Mouse (Mus musculus) frontal cortex, adult (tissue): Measurements from ENCODE around the gene Sprr2a2.
"Not testable (repeated sequence)": the region's sequence is repeated elsewhere in the genome, so short reads cannot be mapped to it uniquely, and the experiment has no call there.

ENCODE experiments used
- ATAC-seq: cut with Nextera tagmentation; 2 replicates; pipeline ENCODE4 v1.9.2; 2017; ENCODE audit warnings: mild to moderate bottlenecking, moderate library complexity, mixed read lengths; ENCODE audit not compliant: low TSS enrichment

Sprr2a2 gene

DNA sequence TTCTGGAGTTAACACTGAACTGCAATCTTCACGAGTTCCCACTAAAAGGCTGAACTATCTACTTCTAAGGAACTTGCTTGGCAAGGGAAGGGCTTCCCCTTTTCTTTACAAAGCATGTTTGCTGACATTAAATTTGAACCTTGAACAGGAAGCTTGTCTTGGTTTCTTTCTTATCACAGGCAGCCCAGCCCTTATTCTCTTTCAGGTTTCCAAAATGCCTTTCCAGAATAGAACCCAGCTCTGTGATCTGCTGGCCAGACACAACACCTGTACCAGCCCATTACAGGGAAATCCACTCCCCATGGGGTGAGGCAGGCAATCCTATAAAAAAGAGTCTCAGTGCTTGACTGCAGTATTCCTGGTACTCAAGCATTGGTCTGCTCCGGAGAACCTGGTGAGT, at the start of gene Sprr2a2, which contains the start of gene Sprr2a1:
Gene Sprr2a2 (plus strand): TSS at position 352 of the 400 bp plus-strand sequence.
Gene Sprr2a1 (plus strand): TSS at position 231 of the 400 bp plus-strand sequence.
- ATAC-seq: not testable (repeated sequence)

DNA sequence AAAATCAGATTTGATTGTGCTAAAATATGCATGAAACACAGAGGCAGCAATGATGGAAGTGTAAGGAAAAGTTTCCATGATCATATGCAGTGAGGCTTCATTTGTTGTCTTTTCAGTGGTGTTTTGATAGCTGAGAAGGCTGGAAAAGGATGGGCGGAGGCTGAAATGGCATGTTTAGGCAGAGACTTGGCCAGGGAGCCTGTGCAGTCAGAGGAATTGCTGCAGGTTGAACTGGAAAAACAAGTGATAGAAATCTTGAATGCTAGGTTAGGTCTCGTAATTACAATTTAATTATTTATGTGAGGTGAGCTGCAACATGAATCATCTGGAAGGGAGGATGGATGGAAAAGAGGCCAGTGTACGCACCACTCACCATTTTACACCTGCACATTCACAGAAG, 45.9 kb upstream of the Sprr2a2 start:
- no peak for ATAC-seq

DNA sequence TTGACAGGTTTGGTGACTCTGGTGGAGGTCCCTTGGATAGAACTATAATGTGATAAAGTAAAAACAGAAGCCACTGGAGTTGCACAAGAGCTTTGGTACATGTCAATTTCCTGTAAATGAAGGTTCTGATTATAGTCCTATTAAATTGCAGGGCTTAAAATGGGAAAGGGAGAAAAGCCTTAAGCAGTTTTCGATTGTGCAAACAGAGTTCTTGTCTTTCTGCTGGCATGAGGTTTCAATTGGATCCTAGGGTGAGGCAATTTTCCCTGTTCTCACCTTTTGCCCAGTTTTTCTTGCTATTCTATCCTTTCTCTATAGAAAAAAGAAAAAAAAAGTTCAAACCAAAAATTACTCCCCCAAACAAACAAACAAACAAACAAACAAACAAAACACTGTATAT, 38.8 kb upstream of the Sprr2a2 start:
- ATAC-seq: no peak

DNA sequence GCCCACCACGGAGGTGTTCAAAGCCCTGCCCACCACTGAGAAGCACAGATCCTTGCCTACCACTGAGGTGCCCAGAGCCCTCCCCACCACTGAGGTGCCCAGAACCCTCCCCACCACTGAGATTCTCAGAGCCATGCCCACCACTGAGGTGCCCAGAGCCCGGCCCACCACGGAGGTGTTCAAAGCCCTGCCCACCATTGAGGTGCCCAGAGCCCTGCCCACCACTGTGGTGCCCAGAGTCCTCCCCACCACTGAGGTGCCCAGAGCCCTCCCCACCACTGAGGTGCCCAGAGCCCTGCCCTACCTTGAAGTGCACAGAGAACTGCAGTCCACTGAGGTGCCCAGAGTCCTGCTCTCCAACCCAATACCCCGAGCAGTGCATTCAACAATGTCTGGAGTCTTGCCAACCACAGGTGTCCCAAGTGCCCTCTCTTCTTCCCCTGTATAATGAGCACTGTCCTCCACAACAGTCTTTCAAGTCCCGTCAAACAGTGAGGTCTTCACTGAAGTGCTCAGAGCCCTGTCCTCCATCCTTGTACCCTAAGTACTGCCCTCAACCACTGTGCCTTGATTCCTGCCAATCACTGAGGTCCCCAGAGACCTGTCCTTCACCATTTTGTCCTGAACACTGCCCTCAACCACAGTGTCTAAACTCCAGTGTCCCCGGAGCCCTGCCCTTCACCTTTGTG, 20.1 kb upstream of the Sprr2a2 start:
- ATAC-seq: no peak

DNA sequence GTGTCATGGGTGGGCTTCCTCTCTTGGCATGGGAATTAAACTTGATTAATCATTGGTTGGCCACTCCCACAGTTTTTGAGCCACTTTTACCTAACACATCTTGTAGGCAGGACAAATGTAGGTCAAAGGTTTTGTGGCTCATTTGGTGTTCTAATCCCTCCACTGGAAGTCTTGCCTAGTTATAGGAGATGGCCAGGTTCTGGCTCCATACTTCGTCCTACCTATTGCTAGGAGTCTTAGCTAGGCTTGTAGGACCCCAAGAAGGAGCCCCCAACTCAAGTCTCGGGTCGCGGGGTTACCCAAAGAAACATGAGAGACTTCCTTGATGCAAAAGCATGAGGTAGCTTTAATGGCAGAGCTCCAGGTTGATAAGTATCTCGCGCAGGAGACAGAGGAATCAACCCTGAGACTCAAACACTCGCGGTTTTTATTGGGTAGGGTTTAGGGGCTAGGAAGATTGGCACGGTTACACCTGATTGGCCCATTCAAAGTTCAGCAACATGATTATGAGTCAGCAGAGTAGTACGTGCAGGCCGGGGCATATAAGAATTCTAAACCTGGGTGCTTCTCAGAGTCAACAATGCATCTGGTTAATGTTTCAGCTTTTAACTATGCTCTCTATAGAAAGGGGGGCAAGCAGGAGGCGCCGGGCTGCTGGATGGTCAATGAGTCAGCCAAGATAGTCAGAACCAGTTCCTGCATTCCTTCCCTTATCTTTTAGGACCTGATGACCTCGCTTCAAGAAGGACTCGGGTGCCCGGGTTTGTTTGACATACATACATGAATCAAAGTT, 4.4 kb upstream of the Sprr2a2 start:
- ATAC-seq: not testable (repeated sequence)

DNA sequence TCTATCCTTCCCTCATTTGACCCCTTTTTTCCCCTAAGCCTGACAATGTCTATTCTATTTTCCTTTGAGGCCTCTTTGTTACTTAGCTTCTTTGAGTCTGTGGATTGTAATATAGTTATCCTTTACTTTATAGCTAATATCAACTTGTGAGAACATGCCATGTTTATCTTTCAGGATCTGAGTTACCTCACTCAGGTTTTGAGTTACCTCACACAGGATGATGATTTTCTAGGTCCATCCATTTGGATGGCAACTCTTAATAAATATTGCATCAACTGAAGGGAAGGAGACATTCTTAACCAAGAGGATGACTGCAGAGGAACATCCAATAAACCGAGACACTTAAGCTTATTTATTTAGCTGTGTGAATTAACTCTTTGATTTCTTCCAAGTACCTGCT, 3.7 kb upstream of the Sprr2a2 start:
- ATAC-seq: not testable (repeated sequence)

DNA sequence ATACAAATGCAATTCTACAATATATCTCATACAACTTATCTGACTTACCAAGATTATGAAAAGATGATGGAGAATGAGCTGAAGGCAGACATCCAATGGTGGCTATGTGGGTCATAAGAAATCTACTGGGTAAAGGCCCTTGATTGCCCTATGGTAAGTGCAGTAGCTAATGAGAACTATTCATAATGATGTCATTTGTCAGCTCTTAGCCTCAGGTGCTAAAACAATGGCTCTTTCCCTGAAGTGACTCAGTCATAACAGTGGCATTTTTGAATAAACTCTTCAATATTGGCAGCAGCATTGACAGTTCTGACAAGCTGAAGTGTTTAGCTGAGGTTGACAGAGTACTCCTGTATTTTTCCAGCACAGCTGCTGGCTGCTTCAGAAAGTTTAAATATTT, 2.1 kb upstream of the Sprr2a2 start:
- not testable (repeated sequence) for ATAC-seq

DNA sequence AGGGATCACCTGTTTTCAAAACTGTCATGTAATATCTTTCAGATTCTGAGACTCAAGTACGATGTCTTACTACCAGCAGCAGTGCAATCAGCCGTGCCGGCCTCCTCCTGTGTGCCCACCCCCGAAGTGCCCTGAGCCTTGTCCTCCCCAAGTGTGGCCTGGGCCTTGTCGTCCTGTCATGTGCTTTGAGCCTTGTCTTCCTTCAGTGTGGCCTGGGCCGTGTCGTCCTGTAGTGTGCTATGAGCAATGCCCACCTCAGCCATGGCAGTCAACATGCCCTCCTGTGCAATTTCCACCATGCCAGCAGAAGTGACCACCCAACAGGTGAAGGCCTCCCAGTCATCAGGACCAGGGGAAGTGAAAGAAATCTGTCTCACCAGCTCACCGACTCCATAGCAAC, 3.3 kb downstream of the Sprr2a2 start:
- ATAC-seq: not testable (repeated sequence)

DNA sequence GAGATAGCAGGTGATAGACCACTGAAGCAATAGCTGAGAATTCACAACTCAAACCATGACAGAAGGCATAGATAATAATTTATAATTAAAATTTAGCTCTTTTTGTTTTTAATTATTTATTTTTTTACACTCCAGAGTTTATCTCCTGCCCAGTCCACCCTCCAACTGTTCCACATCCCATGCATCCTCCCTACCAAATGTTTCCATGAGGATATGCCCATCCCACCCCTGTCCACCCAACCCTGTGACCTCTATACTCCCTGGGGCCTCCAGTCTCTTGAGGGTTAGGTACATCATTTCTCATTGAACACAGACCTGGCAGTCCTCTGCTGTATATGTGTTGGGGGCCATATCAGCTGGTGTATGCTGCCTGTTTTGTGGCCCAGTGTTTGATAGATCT, 8.0 kb downstream of the Sprr2a2 start:
- ATAC-seq: not testable (repeated sequence)

DNA sequence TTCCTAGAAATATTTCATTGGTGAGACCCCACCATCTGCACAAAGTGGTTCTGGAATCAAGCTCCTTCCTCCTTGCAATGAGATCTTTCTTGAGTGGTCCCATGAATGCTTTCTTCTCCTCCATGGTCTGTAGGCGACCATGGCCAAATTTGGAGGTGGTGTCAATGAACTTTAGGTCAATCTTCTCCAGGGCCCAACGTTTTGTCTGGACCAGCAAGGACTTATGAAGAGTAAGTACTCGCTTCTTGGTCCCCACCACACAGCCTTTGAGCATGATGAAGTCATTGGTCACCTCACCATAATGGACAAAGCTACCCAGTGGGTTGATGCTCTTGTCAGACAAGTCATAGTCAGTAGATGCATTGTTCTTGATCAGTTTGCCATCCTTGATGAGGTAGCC, 11.7 kb downstream of the Sprr2a2 start:
- not testable (repeated sequence) for ATAC-seq

DNA sequence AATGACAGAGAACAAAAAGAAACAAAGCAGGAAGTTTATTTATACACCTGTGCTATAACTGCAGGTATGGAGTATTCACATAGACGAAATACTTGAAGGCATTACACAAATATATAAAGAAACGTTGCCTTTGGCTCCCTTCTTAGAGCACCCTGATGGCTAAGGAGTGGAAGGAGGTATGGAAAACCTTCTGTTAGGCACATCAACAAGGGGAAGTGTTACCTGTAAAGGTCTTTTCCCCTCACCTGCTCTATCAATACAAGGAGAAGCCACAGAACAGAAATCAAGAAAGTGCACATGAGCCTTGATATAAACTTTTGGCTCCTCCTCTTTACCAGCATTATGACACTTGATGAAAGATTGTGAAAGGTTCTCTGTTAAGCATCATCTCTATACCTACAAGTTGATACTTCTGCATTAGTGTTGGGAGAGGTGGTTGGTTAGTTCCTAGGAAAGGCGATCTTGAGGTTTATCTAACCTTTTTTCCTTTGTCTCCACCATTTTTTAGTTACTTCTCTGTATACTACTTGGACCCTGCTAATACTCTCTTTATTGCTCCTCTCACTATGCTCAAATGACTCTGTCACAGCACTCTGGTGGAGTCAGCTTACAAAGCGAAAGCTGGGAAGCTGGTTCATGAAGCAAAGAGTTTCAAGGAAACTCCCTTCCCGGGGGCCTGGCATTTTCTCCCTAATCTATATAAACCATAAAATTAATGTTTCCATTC, 20.9 kb downstream of the Sprr2a2 start:
- not testable (repeated sequence) for ATAC-seq

DNA sequence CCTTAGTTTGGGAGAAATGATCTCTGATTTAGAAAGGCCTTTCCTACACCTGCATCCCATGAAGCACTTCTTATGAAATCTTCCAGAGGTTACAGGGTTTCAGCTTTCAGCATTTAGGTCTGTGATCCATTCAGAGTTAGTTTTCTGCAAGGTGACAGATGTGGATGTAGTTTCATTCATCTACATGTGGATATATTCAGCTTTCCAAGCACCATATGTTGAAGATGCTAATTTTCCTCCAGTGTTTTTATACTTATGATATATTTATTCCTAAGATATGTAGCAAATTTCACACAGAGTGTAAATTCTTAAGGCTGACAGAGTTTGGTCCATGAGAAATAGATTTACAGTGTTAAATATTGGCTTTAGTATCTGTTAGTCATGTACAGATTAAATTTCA, 23.0 kb downstream of the Sprr2a2 start:
- peak; percentile 67 for ATAC-seq

DNA sequence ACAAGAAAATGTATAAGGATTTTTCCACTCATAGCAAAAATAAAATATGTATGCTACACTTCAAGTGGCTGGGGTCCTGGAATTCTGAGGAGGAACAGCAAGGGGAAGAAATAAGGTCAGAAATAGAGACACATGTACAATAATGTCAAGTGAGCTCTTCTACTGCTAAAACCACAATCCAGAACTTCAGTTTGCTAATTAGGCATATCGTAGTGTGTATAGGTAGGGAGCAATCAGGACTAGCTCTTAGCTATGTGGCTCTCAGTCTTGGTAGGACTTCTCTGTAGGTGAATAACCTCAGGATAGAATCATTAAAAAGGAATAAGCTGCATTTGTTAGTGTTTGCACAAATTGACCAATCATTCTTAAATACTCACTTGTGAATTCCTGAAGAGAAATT, 23.5 kb downstream of the Sprr2a2 start:
- ATAC-seq: not testable (repeated sequence)

DNA sequence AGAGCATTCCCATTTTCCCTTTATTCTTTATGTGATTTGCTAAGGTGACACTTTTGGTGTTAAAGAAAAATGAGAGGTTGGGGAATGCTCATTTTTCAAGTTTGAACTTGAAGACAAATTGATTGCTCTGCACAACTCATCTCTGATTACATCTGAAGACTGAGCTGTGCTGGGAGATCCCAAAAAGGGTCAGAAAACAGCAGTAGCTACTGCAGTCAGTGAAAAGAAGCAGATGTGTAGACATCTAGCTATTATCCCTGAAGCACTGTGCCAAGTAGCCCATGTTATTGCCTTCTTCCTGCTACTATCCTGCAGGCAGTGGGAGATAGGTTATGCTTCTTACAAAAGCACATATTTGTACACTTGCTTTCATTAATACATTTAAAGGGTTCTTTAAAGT, 29.1 kb downstream of the Sprr2a2 start:
- peak; percentile 81 for ATAC-seq

DNA sequence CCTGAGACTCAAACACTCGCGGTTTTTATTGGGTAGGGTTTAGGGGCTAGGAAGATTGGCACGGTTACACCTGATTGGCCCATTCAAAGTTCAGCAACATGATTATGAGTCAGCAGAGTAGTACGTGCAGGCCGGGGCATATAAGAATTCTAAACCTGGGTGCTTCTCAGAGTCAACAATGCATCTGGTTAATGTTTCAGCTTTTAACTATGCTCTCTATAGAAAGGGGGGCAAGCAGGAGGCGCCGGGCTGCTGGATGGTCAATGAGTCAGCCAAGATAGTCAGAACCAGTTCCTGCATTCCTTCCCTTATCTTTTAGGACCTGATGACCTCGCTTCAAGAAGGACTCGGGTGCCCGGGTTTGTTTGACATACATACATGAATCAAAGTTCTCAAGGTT, 30.5 kb downstream of the Sprr2a2 start:
- ATAC-seq: not testable (repeated sequence)

DNA sequence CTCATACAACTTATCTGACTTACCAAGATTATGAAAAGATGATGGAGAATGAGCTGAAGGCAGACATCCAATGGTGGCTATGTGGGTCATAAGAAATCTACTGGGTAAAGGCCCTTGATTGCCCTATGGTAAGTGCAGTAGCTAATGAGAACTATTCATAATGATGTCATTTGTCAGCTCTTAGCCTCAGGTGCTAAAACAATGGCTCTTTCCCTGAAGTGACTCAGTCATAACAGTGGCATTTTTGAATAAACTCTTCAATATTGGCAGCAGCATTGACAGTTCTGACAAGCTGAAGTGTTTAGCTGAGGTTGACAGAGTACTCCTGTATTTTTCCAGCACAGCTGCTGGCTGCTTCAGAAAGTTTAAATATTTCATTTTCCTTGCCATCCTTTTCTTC, 32.8 kb downstream of the Sprr2a2 start:
- peak; percentile 41; the same call in 1 of the 2 replicates for ATAC-seq

DNA sequence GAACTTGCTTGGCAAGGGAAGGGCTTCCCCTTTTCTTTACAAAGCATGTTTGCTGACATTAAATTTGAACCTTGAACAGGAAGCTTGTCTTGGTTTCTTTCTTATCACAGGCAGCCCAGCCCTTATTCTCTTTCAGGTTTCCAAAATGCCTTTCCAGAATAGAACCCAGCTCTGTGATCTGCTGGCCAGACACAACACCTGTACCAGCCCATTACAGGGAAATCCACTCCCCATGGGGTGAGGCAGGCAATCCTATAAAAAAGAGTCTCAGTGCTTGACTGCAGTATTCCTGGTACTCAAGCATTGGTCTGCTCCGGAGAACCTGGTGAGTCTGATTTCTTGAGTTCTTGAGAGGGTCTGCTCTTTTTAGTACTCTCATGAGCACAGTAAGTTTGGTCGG, 34.7 kb downstream of the Sprr2a2 start:
- ATAC-seq: not testable (repeated sequence)

DNA sequence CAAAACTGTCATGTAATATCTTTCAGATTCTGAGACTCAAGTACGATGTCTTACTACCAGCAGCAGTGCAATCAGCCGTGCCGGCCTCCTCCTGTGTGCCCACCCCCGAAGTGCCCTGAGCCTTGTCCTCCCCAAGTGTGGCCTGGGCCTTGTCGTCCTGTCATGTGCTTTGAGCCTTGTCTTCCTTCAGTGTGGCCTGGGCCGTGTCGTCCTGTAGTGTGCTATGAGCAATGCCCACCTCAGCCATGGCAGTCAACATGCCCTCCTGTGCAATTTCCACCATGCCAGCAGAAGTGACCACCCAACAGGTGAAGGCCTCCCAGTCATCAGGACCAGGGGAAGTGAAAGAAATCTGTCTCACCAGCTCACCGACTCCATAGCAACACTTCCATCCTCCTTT, 38.1 kb downstream of the Sprr2a2 start:
- not testable (repeated sequence) for ATAC-seq

DNA sequence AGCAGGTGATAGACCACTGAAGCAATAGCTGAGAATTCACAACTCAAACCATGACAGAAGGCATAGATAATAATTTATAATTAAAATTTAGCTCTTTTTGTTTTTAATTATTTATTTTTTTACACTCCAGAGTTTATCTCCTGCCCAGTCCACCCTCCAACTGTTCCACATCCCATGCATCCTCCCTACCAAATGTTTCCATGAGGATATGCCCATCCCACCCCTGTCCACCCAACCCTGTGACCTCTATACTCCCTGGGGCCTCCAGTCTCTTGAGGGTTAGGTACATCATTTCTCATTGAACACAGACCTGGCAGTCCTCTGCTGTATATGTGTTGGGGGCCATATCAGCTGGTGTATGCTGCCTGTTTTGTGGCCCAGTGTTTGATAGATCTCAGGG, 42.8 kb downstream of the Sprr2a2 start:
- not testable (repeated sequence) for ATAC-seq

DNA sequence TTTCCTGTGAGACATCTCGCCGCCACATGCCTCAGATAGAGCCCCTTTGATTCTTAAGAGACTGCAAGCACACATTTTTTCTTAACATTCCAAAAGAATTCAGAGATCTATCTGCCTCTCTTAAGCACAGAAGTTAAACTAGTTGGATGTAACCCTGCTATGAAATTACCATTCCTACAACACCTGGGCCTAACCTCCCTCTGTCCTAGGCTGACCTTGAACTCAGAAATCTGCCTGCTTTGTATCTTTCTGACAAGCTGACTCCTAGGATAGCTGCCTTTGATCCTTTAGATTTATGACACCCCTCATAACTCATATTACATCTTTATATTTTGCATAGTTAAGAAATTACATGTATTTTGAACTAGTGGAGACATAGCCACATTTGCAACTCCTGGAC, 47.7 kb downstream of the Sprr2a2 start:
- not testable (repeated sequence) for ATAC-seq

DNA sequence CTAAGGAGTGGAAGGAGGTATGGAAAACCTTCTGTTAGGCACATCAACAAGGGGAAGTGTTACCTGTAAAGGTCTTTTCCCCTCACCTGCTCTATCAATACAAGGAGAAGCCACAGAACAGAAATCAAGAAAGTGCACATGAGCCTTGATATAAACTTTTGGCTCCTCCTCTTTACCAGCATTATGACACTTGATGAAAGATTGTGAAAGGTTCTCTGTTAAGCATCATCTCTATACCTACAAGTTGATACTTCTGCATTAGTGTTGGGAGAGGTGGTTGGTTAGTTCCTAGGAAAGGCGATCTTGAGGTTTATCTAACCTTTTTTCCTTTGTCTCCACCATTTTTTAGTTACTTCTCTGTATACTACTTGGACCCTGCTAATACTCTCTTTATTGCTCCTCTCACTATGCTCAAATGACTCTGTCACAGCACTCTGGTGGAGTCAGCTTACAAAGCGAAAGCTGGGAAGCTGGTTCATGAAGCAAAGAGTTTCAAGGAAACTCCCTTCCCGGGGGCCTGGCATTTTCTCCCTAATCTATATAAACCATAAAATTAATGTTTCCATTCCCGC, 55.8 kb downstream of the Sprr2a2 start:
- not testable (repeated sequence) for ATAC-seq

DNA sequence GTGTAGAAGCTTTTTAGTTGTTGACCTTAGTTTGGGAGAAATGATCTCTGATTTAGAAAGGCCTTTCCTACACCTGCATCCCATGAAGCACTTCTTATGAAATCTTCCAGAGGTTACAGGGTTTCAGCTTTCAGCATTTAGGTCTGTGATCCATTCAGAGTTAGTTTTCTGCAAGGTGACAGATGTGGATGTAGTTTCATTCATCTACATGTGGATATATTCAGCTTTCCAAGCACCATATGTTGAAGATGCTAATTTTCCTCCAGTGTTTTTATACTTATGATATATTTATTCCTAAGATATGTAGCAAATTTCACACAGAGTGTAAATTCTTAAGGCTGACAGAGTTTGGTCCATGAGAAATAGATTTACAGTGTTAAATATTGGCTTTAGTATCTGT, 57.8 kb downstream of the Sprr2a2 start:
- ATAC-seq: peak; percentile 76
